Mouse (Mus musculus) right cerebral cortex, postnatal 25 days (tissue): Measurements from ENCODE around the gene Rwdd2a.
"Not testable (repeated sequence)": the region's sequence is repeated elsewhere in the genome, so short reads cannot be mapped to it uniquely, and the experiment has no call there.

ENCODE experiments used
- DNase-seq: peaks from one replicate; pipeline ENCODE4 v3.0.0; 2022

Rwdd2a gene

DNA sequence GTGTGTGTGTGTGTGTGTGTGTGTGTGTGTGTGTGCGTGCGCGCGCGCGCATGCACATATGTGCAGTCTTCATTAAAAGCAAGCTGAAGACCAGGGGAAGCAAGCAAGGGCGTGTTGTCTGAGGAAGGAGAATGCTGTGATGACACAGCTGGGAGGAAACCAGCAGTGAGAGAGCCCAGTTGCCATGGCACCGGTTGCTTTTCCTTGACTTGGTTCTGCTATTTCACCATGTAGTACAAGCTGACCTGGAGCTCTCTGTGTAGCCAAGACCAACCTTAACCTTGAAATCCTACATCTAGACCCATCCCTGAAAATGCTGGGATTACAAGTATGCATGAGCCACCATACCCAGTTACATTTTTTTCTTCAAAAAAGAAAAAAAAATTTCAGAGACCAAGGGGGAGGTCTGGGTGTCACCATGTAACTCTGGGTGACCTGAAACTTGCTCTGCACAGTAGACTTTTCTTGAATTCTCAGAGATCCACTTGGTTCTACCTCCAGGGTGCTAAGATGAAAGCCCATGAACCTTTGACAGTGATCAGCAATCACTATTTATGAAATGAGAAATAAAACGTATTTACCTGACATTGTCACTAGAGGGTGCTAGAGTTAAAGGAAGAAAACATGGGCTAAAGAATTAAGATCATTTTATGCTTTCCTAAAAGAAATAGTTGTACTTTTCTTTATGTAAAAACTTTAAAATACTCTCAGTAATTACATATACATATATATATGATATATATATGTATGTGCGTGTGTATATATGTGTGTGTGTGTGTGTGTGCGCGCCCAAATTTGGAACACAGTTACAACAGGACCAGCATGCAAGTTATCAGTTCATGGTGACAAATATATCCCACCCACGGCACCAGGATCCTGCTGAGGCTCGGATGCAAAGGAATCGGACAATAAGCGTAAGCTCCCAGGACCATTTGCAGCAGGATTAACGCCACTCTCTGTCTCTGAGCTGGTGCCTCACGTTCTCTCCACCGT lies 21.2 kb downstream of the Rwdd2a start:
- peak; percentile 69 for DNase-seq

DNA sequence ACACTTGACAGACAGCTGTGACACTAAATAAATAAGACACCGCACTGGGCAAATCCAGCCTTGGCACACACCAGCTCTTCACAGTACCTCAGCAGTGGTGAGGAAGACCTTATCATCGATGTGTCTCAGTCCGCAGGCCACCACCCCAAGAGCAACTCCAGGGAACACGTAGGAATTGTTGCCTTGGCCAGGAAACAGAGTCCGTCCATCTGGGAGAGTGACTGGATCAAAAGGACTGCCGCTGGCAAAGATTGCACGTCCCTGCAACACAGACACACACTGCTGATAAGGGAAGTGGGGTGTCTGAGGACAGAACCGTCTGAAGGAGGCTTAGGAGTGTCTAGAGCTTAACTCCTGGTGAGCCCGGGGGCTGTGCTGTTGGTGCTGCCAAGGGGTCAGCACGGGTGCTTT lies 22.6 kb downstream of the Rwdd2a start:
- not testable (repeated sequence) for DNase-seq

DNA sequence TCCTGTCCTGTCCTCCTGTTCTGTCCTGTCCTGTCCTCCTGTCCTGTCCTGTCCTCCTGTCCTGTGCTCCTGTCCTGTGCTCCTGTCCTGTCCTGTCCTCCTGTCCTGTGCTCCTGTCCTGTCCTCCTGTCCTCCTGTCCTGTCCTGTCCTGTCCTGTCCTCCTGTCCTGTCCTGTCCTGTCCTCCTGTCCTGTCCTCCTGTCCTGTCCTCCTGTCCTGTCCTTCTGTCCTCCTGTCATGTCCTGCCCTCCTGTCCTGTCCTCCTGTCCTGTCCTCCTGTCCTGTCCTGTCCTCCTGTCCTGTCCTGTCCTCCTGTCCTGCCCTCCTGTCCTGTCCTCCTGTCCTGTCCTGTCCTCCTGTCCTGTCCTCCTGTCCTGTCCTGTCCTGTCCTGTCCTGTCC lies 25.2 kb downstream of the Rwdd2a start:
- not testable (repeated sequence) for DNase-seq

DNA sequence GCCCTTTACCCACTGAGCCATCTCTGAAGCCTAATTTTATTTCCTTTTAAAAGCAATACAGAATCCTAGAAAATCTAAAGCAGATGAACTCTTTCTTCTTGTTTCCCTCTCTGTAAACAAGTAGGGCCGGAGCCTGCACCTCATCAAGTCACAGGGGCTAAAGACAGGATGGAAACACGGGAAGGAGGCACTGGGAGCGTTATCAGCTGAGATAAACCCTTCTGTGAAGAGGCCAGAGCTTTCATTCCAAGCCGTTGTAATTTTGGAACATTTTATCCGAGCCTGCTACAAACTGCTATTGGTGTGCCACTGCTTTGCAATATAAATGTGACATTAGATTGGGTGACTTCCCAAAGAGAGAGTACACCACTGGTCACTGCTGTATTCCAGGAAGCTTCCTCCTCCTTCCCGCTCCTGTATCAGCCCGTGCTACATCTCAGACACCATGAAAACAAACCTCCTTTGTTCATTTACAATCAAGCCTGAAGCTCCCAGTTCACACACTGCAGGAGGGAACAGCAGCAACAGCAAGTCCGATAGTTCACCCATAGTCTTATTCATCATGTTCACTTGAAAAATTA lies 28.0 kb downstream of the Rwdd2a start:
- DNase-seq, result no peak

DNA sequence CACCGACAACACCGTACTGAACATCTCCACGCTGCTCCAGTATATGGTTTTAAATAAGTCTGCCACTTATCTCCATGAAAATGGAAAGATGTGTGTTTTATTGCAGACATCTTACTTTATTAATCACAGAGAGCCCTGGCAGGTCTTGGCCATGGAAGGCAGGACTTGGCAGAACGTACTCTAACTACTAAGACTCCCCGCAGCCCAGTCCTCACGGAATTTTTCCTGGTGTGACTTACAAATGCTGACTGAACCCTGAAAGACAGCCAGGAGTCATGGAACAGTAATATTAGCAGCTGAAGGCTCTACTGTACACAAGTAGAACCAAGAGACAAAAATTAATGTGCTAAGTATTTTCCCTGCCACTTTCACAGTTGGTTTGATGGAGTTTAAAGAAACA lies 34.0 kb downstream of the Rwdd2a start:
- DNase-seq, result no peak

- DNase-seq, result no peak
These were observed 40.3 kb downstream of the Rwdd2a start for GRCm38 (mm10) chr9:86612091-86612490.

- DNase-seq, result no peak
These were observed 44.0 kb downstream of the Rwdd2a start for GRCm38 (mm10) chr9:86615765-86616164.

DNA sequence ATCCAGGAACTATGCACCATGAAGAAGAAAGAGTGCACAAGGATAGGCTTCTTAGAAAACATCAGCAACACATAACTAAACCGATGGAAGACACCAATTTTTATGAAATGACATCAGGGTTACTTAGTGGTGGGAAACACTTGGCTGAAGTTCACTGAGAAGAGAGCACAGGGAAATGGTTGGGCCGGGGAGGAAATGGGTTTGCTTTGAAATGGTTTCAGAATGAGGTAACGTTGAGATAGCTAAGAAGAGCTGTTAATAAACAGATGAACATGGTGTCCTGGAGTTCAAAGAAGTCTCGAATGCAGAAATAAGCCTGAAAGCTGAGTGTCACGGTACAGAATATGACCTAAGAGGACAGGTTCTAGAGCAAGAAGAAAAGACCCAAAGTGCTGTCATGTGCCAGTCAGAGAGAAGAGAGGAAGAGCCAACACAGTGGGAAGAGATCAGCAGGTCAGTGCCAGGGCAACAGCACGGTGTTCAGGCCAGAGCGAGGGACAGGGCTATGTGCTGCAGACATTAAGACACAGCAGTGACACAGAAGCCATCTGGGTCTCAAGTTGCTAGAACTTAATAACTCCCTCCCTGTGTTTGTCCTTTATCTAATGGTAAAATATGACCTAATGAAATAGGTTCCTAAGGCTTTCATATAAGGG lies 46.2 kb downstream of the Rwdd2a start:
- no peak for DNase-seq

DNA sequence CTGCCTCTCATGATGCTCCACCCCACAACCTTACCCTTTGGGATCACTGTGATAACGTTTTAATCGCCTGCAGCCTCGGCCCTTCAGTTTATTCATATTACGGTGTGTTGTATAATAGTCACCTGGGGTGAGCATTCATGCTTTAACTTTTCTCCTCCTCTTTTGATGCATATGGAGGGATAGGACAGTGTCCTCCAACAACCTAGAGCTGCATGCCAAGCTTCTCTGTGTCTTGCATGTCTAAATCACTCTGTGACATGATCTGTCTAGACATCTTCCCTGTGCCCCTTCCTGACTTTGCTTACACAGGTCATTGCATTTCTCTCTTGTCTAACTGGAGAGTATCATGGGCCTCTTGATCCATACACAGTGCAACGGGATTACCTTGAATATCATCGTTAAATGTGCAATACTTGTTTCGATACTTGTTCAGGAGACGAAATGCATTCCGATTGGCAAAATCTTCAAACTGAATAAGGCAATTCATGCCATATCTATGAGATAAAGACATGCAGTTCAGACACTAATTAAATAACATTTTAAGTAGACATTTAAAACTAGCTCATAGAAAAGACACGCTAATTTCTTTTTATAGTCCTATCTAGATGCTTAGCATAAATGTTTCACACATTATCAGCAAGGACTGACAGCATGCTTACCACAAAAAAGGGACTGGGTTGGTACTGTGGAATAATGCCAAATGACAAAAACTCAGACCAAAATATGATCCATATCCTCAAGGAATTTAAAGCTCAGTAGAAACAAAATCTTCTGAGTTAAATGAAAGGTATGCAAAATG lies 47.7 kb downstream of the Rwdd2a start:
- DNase-seq, result no peak

DNA sequence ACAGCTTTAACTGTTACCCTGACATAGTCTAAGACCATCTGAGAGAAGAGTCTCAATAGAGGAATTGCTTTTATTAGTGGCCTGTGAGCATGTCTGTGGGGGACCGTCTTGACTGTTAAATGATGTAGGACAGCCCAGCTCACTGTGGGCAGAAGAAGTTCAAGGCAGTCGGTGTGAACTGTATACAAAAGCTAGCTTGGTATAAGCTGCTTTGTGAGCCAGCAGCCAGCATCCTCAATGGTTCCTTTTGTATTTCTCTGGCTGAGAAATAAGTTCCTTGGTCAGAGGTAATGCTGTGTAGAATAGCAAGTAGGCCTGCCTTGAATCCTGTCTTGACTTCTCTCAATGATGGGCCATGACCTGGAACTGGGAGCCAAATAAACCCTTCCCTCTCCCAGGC lies 50.3 kb downstream of the Rwdd2a start:
- DNase-seq, result no peak

DNA sequence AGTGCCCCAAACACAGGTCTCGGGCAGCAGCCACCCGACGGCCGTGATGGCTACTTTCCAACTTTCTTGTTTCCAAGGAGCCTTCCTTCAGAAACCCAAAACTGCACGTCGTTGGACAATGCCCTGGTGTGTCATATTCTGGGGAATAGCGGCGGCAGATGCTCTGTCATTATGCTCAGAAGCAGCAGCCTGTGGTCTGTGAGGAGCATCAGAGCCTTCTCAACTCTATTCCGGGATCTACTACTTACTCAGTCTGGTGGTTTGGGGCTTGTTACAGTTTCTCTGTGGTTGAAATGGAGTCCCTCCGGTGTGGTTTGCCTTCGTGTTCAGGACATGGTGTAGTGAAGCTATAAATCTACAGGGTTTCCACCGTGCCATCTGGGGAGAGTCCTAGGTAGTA lies 52.2 kb downstream of the Rwdd2a start:
- no peak for DNase-seq
